Mouse (Mus musculus) megakaryocyte, embryonic 14.5 days (primary cell): ENCODE results near the gene Rpl21.

Source experiments
- FLI1 ChIP-seq: IDR thresholded peaks from 2 replicates; pipeline ENCODE4 v1.6.1; 2012; ENCODE audit warnings: low read length, inconsistent platforms, mixed read lengths
- GATA1 ChIP-seq: IDR thresholded peaks from 3 replicates; pipeline ENCODE4 v1.6.1; 2012; ENCODE audit warnings: mixed read lengths, low read length, inconsistent platforms, borderline replicate concordance

GRCm38 (mm10) chr5:146817583-146817982 lies 15.1 kb upstream of the Rpl21 start:
- no peak for TF ChIP-seq FLI1
- TF ChIP-seq GATA1, result no peak
